Mouse (Mus musculus) T-cell, adult 66 days (primary cell): ENCODE data around the gene Vps25. TPM values are rescaled to one million over a fixed set of nuclear protein-coding genes. Genes with fewer than 3 reads are reported as not detected.

Experiments
- total RNA-seq, 2 experiments: library from RNA; stranded (reverse); gene quantifications; 3 replicates in 1 of 2; 4 replicates in 1 of 2; pipeline ENCODE4 v1.2.4; 2023

Vps25 gene
- total RNA-seq, result 10 to 100 TPM; 62.5 to 71.6 TPM

GRCm38 (mm10) chr11:101253613-101254389 lies at the start of gene Vps25:
Gene Vps25, plus strand, starts transcription at chr11:101253707.

GRCm38 (mm10) chr11:101226065-101226701 lies 27.3 kb upstream of the Vps25 start, which contains the start of gene Ezh1:
Gene Ezh1, minus strand, starts transcription at chr11:101226463.

GRCm38 (mm10) chr11:101245855-101246701 lies 7.4 kb upstream of the Vps25 start, which contains the start of gene Ramp2:
Gene Ramp2, plus strand, starts transcription at chr11:101246028.

GRCm38 (mm10) chr11:101259948-101260825 lies 6.7 kb downstream of the Vps25 start, which contains the start of gene Wnk4:
Gene Wnk4, plus strand, starts transcription at chr11:101260567.

GRCm38 (mm10) chr11:101278223-101279192 lies 25.0 kb downstream of the Vps25 start, which contains the start of the genes Cntd1 and Coa3:
Gene Cntd1, plus strand, starts transcription at chr11:101279012.
Gene Coa3, minus strand, starts transcription at chr11:101279114.

GRCm38 (mm10) chr11:101302004-101302798 lies 48.7 kb downstream of the Vps25 start, which contains the start of gene Becn1:
Gene Becn1, minus strand, starts transcription at chr11:101302286.

Other genes with a start within 250 kb of the Vps25 start
- gene Atp6v0a1, start 244.3 kb upstream of the Vps25 start, total RNA-seq, result 1 to 10 TPM; 2.2 to 4.0 TPM
- gene Naglu, start 183.7 kb upstream of the Vps25 start, total RNA-seq, result 10 to 100 TPM in 1 of 2 experiments, 1 to 10 TPM in 1; 8.9 to 17.3 TPM
- 1 to 10 TPM; 1.3 to 1.7 TPM for gene Hsd17b1, start 175.3 kb upstream of the Vps25 start, total RNA-seq
- 10 to 100 TPM; 12.7 to 17.8 TPM for gene Coasy, start 171.1 kb upstream of the Vps25 start, total RNA-seq
- 10 to 100 TPM; 37.2 to 41.9 TPM for gene Mlx, start 166.4 kb upstream of the Vps25 start, total RNA-seq
- 1 to 10 TPM; 2.7 to 4.0 TPM for gene Psmc3ip, start 158.3 kb upstream of the Vps25 start, total RNA-seq
- 10 to 100 TPM; 80.7 to 89.4 TPM for gene Retreg3, start 133.8 kb upstream of the Vps25 start, total RNA-seq
- gene Tubg1, start 133.8 kb upstream of the Vps25 start, total RNA-seq, result 10 to 100 TPM; 16.2 to 19.9 TPM
- gene Tubg2, start 97.8 kb upstream of the Vps25 start, total RNA-seq, result 1 to 10 TPM; 2.3 to 2.7 TPM
- under 1 TPM; 0.24 to 0.44 TPM for gene Cntnap1, start 83.2 kb upstream of the Vps25 start, total RNA-seq
- gene Plekhh3, start 82.4 kb upstream of the Vps25 start, total RNA-seq, result 1 to 10 TPM in 1 of 2 experiments, under 1 TPM in 1; 0.73 to 1.1 TPM
- 1 to 10 TPM in 1 of 2 experiments, under 1 TPM in 1; 0.44 to 1.5 TPM for gene Ccr10, start 78.3 kb upstream of the Vps25 start, total RNA-seq
- 10 to 100 TPM; 89.4 to 98.1 TPM for gene Ezh1, start 27.2 kb upstream of the Vps25 start, total RNA-seq
- not detected for gene Ramp2, start 7.7 kb upstream of the Vps25 start, total RNA-seq
- 1 to 10 TPM; 1.2 to 1.8 TPM for gene Wnk4, start 6.9 kb downstream of the Vps25 start, total RNA-seq
- gene Cntd1, start 25.3 kb downstream of the Vps25 start, total RNA-seq, result not detected
- gene Coa3, start 25.4 kb downstream of the Vps25 start, total RNA-seq, result 10 to 100 TPM; 38.7 to 39.1 TPM
- 100 to 1,000 TPM; 207 to 215 TPM for gene Becn1, start 48.6 kb downstream of the Vps25 start, total RNA-seq
- 100 to 1,000 TPM; 126 to 147 TPM for gene Psme3, start 62.5 kb downstream of the Vps25 start, total RNA-seq
- 10 to 100 TPM; 23.2 to 25.3 TPM for gene Aoc2, start 71.4 kb downstream of the Vps25 start, total RNA-seq
- gene Aoc3, start 76.9 kb downstream of the Vps25 start, total RNA-seq, result 1 to 10 TPM in 1 of 2 experiments, under 1 TPM in 1; 0.73 to 1.1 TPM
- gene G6pc, start 113.9 kb downstream of the Vps25 start, total RNA-seq, result not detected
- 10 to 100 TPM; 23.3 to 30.8 TPM for gene Aarsd1, start 163.9 kb downstream of the Vps25 start, total RNA-seq
- gene Gm27029, start 171.1 kb downstream of the Vps25 start, total RNA-seq, result 1 to 10 TPM in 1 of 2 experiments, under 1 TPM in 1; 0.90 to 1.3 TPM
- 10 to 100 TPM; 25.2 to 27.6 TPM for gene Rundc1, start 171.4 kb downstream of the Vps25 start, total RNA-seq
- 1 to 10 TPM; 5.3 to 8.5 TPM for gene Ptges3l, start 171.6 kb downstream of the Vps25 start, total RNA-seq
- gene Rpl27, start 188.6 kb downstream of the Vps25 start, total RNA-seq, result 100 to 1,000 TPM; 134 to 149 TPM
- 10 to 100 TPM; 69.1 to 70.5 TPM for gene Ifi35, start 194.7 kb downstream of the Vps25 start, total RNA-seq
- gene Rnd2, start 211.3 kb downstream of the Vps25 start, total RNA-seq, result 1 to 10 TPM in 1 of 2 experiments, under 1 TPM in 1; 0.62 to 1.5 TPM
- 10 to 100 TPM; 11.5 to 13.2 TPM for gene Vat1, start 212.5 kb downstream of the Vps25 start, total RNA-seq